Mouse (Mus musculus): ENCODE measurements around the gene Asap2. TPM values are rescaled to one million over a fixed set of nuclear protein-coding genes. Genes with fewer than 3 reads are reported as not detected.

Gene Asap2
- polyA plus RNA-seq, 1 experiment, result 3.6 TPM

- TF ChIP-seq POLR2A (IDR thresholded peaks at IDR 0.05; ENCODE audit: control insufficient read depth, extremely low read depth, insufficient read depth, low read length, poor library complexity) (no peak), CTCF (IDR thresholded peaks at IDR 0.05; ENCODE audit: borderline replicate concordance, control insufficient read depth, extremely low read depth, insufficient read depth, low read length, poor library complexity) (no peak)
- no peaks in the 10 kb centered on the region for H3K27me3 ChIP-seq (ENCODE audit: control insufficient read depth, insufficient read depth, low read length)
- no peak overlapping the region for H3K4me3 ChIP-seq (ENCODE audit: control insufficient read depth, insufficient read depth, low read length)
- no peak overlapping the region for H3K27ac ChIP-seq (ENCODE audit: control insufficient read depth, insufficient read depth, low read length)
- DNase-seq, result no peak
- H3K36me3 ChIP-seq (ENCODE audit: control insufficient read depth, insufficient read depth, low read length), result no peaks in the 10 kb centered on the region
- H3K4me1 ChIP-seq (replicated peaks; ENCODE audit: control insufficient read depth, insufficient read depth, low read length), result no peaks in the 10 kb centered on the region
- WGBS, result 92% methylated on average over 2 of the region's 2 CpGs
These were observed 201.3 kb downstream of the Asap2 start for GRCm38 (mm10) chr12:21191546-21191945.

GRCm38 (mm10) chr12:21195497-21195896 lies 205.2 kb downstream of the Asap2 start:
- DNase-seq, result no peak
- WGBS, result 99% methylated on average over 3 of the region's 3 CpGs
- TF ChIP-seq POLR2A (IDR thresholded peaks at IDR 0.05; ENCODE audit: control insufficient read depth, extremely low read depth, insufficient read depth, low read length, poor library complexity), result no peak
- no peak for TF ChIP-seq CTCF (IDR thresholded peaks at IDR 0.05; ENCODE audit: borderline replicate concordance, control insufficient read depth, extremely low read depth, insufficient read depth, low read length, poor library complexity)
- Histone ChIP-seq H3K27ac (ENCODE audit: control insufficient read depth, insufficient read depth, low read length) (no peak overlapping the region), H3K4me3 (ENCODE audit: control insufficient read depth, insufficient read depth, low read length) (no peak overlapping the region), H3K4me1 (replicated peaks; ENCODE audit: control insufficient read depth, insufficient read depth, low read length) (no peaks in the 10 kb centered on the region), H3K27me3 (ENCODE audit: control insufficient read depth, insufficient read depth, low read length) (no peaks in the 10 kb centered on the region), H3K36me3 (ENCODE audit: control insufficient read depth, insufficient read depth, low read length) (no peaks in the 10 kb centered on the region)

GRCm38 (mm10) chr12:21196420-21196819 lies 206.2 kb downstream of the Asap2 start:
- WGBS, result 97% methylated on average over 4 of the region's 4 CpGs
- no peak for DNase-seq

GRCm38 (mm10) chr12:21200613-21201012 lies 210.4 kb downstream of the Asap2 start:
- DNase-seq, result no peak
- Histone ChIP-seq H3K4me1 (replicated peaks; ENCODE audit: control insufficient read depth, insufficient read depth, low read length) (no peaks in the 10 kb centered on the region), H3K4me3 (ENCODE audit: control insufficient read depth, insufficient read depth, low read length) (no peak overlapping the region), H3K36me3 (ENCODE audit: control insufficient read depth, insufficient read depth, low read length) (no peaks in the 10 kb centered on the region), H3K27me3 (ENCODE audit: control insufficient read depth, insufficient read depth, low read length) (no peaks in the 10 kb centered on the region), H3K27ac (ENCODE audit: control insufficient read depth, insufficient read depth, low read length) (no peak overlapping the region)
- WGBS, result 99% methylated on average over 8 of the region's 8 CpGs
- no peak for TF ChIP-seq CTCF (IDR thresholded peaks at IDR 0.05; ENCODE audit: borderline replicate concordance, control insufficient read depth, extremely low read depth, insufficient read depth, low read length, poor library complexity)
- no peak for TF ChIP-seq POLR2A (IDR thresholded peaks at IDR 0.05; ENCODE audit: control insufficient read depth, extremely low read depth, insufficient read depth, low read length, poor library complexity)

More at GRCm38 (mm10) chr12:21196420-21196819, 206.2 kb downstream of the Asap2 start:
- Histone ChIP-seq H3K4me3 (ENCODE audit: control insufficient read depth, insufficient read depth, low read length) (no peak overlapping the region), H3K36me3 (ENCODE audit: control insufficient read depth, insufficient read depth, low read length) (no peaks in the 10 kb centered on the region), H3K4me1 (replicated peaks; ENCODE audit: control insufficient read depth, insufficient read depth, low read length) (no peaks in the 10 kb centered on the region), H3K27me3 (ENCODE audit: control insufficient read depth, insufficient read depth, low read length) (no peaks in the 10 kb centered on the region), H3K27ac (ENCODE audit: control insufficient read depth, insufficient read depth, low read length) (no peak overlapping the region)
- TF ChIP-seq POLR2A (IDR thresholded peaks at IDR 0.05; ENCODE audit: control insufficient read depth, extremely low read depth, insufficient read depth, low read length, poor library complexity) (no peak), CTCF (IDR thresholded peaks at IDR 0.05; ENCODE audit: borderline replicate concordance, control insufficient read depth, extremely low read depth, insufficient read depth, low read length, poor library complexity) (no peak)

GRCm38 (mm10) chr12:21201485-21202269 lies 211.4 kb downstream of the Asap2 start:
- no peaks in the 10 kb centered on the region for H3K4me1 ChIP-seq (replicated peaks; ENCODE audit: control insufficient read depth, insufficient read depth, low read length)
- H3K27ac ChIP-seq (ENCODE audit: control insufficient read depth, insufficient read depth, low read length), result no peak overlapping the region; the same call in 1 of the 2 replicates
- TF ChIP-seq CTCF (IDR thresholded peaks at IDR 0.05; ENCODE audit: borderline replicate concordance, control insufficient read depth, extremely low read depth, insufficient read depth, low read length, poor library complexity) (no peak), POLR2A (IDR thresholded peaks at IDR 0.05; ENCODE audit: control insufficient read depth, extremely low read depth, insufficient read depth, low read length, poor library complexity) (no peak)
- no peak for DNase-seq
- H3K4me3 ChIP-seq (ENCODE audit: control insufficient read depth, insufficient read depth, low read length), result no peak overlapping the region
- no peaks in the 10 kb centered on the region for H3K36me3 ChIP-seq (ENCODE audit: control insufficient read depth, insufficient read depth, low read length)
- no peaks in the 10 kb centered on the region for H3K27me3 ChIP-seq (ENCODE audit: control insufficient read depth, insufficient read depth, low read length)
- WGBS, result 89% methylated on average over 10 of the region's 10 CpGs

GRCm38 (mm10) chr12:21204701-21205312 lies 214.5 kb downstream of the Asap2 start:
- H3K27ac ChIP-seq (ENCODE audit: control insufficient read depth, insufficient read depth, low read length), result no peak overlapping the region; the same call in 1 of the 2 replicates
- H3K36me3 ChIP-seq (ENCODE audit: control insufficient read depth, insufficient read depth, low read length), result no peaks in the 10 kb centered on the region
- 59% methylated on average over 11 of the region's 11 CpGs for WGBS
- no peak for TF ChIP-seq CTCF (IDR thresholded peaks at IDR 0.05; ENCODE audit: borderline replicate concordance, control insufficient read depth, extremely low read depth, insufficient read depth, low read length, poor library complexity)
- peaks cover 8% of the 10 kb centered on the region for H3K4me1 ChIP-seq (replicated peaks; ENCODE audit: control insufficient read depth, insufficient read depth, low read length)
- no peaks in the 10 kb centered on the region for H3K27me3 ChIP-seq (ENCODE audit: control insufficient read depth, insufficient read depth, low read length)
- DNase-seq, result no peak
- no peak overlapping the region for H3K4me3 ChIP-seq (ENCODE audit: control insufficient read depth, insufficient read depth, low read length)

All from thymus, adult 2 months (tissue).